Mouse (Mus musculus) C2C12 (cell line): ENCODE measurements around the gene Itgb5. TPM values are rescaled to one million over a fixed set of nuclear protein-coding genes. Genes with fewer than 3 reads are reported as not detected.
A peak's percentile ranks its signal among the peaks of the same experiment; 100 is the strongest.

Experiments
- H3K27me3 ChIP-seq: one replicate; pipeline ENCODE4 v1.6.1; 2011; ENCODE audit not compliant: control insufficient read depth, insufficient read depth, insufficient read length
- H3K36me3 ChIP-seq: one replicate; pipeline ENCODE4 v1.6.1; 2011; ENCODE audit not compliant: control insufficient read depth, insufficient read depth
- H3K4me3 ChIP-seq: one replicate; pipeline ENCODE4 v1.5.1; 2011; ENCODE audit warnings: mild to moderate bottlenecking, control low read depth; ENCODE audit not compliant: poor library complexity, insufficient read depth, severe bottlenecking
- H3K79me2 ChIP-seq: one replicate; pipeline ENCODE4 v1.6.1; 2011; ENCODE audit not compliant: control insufficient read depth, insufficient read depth
- H3K79me3 ChIP-seq: one replicate; pipeline ENCODE4 v1.6.1; 2011; ENCODE audit warnings: low read depth, control low read depth
- H3ac ChIP-seq: one replicate; pipeline ENCODE3; 2011; ENCODE audit warnings: low read depth; ENCODE audit not compliant: control insufficient read depth, insufficient read length
- CEBPB ChIP-seq: IDR thresholded peaks from one replicate; pipeline ENCODE4 v1.6.1; 2011; ENCODE audit warnings: low read depth, mild to moderate bottlenecking, control low read depth, moderate library complexity
- CTCF ChIP-seq: IDR thresholded peaks from one replicate; pipeline ENCODE4 v1.5.1; 2011; ENCODE audit not compliant: control insufficient read depth, insufficient read depth, insufficient read length
- FOSL1 ChIP-seq: IDR thresholded peaks from one replicate; pipeline ENCODE4 v1.8.0; 2011; ENCODE audit warnings: mild to moderate bottlenecking, low read length; ENCODE audit not compliant: poor library complexity, insufficient read depth, severe bottlenecking
- MAX ChIP-seq: IDR thresholded peaks from one replicate; pipeline ENCODE4 v1.6.1; 2011; ENCODE audit warnings: mild to moderate bottlenecking, control low read depth
- MYOD1 ChIP-seq: IDR thresholded peaks from one replicate; pipeline ENCODE4 v1.6.1; 2011; ENCODE audit warnings: low read depth; ENCODE audit not compliant: control insufficient read depth, insufficient read length
- MYOG ChIP-seq: IDR thresholded peaks from one replicate; pipeline ENCODE4 v1.6.1; 2011; ENCODE audit not compliant: control insufficient read depth, insufficient read length; ENCODE audit errors: extremely low read depth
- USF1 ChIP-seq: IDR thresholded peaks from one replicate; pipeline ENCODE4 v1.6.1; 2011; ENCODE audit warnings: low read depth, mild to moderate bottlenecking, control low read depth, moderate library complexity
- polyA plus RNA-seq: library from polyadenylated mRNA; unstranded; fragments of >200 nt; fragmentation: generic; extraction: Trizol; gene quantifications from one replicate; pipeline ENCODE4 v1.2.1, GENCODE M21; 2012; ENCODE audit warnings: missing spikeins

Gene Itgb5
- polyA plus RNA-seq, 1 experiment = 46.0 TPM

DNA sequence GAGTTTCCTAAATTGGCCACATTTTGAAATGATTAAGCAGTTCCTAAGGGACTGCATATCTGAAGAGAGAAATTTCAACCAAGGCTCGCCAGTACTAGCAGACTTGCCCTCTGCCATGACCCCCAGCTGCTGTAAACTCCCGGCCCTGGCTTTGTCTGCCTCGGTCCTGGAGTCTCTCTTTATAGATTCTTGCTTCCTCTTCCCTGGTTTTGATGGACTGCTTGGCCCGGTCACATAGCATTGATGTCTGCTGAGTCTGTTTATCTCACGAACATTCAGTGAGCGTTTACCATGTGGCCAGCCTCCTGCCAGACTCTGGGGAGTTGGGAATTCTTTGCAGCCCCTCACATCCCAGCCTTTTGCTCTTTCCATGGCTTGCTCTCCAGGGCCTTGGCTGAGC lies 115.3 kb downstream of the Itgb5 start:
- Histone ChIP-seq H3K4me3 (no peak overlapping the region), H3K79me3 (no peaks in the 10 kb centered on the region), H3ac (no peak overlapping the region), H3K79me2 (no peaks in the 10 kb centered on the region), H3K36me3 (peaks cover 10% of the 10 kb centered on the region), H3K27me3 (no peaks in the 10 kb centered on the region)
- TF ChIP-seq MYOG (no peak), MAX (no peak), MYOD1 (no peak), CTCF (no peak), CEBPB (no peak), USF1 (no peak), FOSL1 (no peak)

DNA sequence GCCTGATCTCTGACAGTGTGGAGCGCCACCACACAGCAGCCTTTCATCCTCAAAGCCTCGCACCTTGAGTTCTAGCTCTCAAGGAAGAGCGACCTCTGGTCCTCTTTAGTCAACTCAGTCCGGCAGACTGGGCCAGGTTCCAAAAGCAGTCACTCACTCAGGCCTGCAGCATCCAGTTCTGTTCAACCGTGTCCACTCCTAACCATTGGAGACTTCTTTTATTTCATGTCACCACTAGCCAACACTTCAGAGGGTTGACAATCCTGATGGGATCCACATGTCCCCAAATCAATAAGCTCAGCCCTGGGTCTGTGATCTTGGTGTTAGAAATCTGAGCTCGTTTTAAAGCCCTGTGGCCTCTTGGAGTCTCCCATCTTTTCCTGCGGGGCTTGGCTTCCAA lies 116.6 kb downstream of the Itgb5 start:
- Histone ChIP-seq H3ac (no peak overlapping the region), H3K79me2 (no peaks in the 10 kb centered on the region), H3K4me3 (no peak overlapping the region), H3K27me3 (no peaks in the 10 kb centered on the region), H3K79me3 (no peaks in the 10 kb centered on the region), H3K36me3 (peaks cover 11% of the 10 kb centered on the region)
- TF ChIP-seq FOSL1 (no peak), CEBPB (no peak), CTCF (no peak), USF1 (no peak), MYOD1 (no peak), MAX (no peak), MYOG (no peak)

DNA sequence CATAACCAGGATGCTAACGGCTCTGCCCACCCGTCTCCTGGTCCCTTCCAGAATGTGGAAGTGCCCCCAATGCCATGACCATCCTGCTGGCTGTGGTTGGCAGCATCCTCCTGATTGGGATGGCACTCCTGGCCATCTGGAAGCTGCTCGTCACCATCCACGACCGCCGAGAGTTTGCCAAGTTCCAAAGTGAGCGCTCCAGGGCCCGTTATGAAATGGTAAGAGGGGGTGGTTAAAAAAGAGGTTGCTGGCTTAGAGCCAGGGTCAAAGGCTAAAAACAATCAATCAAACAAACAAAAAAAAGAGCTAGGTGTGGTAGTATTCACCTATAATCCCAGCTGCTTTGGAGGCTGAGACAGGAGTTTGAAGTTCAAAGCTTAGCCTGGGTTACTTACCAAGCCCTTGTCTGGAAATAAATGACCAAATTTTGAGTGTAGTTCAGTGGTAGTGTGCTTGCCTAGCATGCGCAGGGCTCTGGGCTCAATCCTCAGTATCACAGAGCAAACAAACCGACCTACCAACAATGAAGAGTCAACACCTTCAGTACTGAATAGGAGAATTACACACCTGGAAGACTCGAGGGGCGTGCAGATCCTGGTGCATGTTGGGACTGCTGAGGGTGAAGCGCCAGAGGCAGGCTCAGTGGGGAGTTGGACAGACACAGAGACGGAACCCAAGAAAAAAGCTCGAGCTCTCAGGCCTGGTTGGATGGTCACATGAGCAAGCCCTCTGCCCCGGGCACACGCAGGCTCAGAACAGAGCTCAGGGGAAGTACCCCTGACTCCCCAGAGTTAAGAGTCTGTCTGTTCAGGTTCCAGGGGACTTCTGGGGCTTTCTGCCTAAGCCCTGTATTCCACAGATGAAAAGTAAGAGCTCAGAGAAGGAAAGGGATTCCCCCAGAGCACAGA lies 118.5 kb downstream of the Itgb5 start:
- Histone ChIP-seq H3K79me3 (no peaks in the 10 kb centered on the region), H3K27me3 (no peaks in the 10 kb centered on the region), H3K4me3 (no peak overlapping the region), H3K79me2 (no peaks in the 10 kb centered on the region), H3K36me3 (peaks cover 14% of the 10 kb centered on the region), H3ac (no peak overlapping the region)
- TF ChIP-seq CTCF (no peak), MYOD1 (no peak), MAX (no peak)

DNA sequence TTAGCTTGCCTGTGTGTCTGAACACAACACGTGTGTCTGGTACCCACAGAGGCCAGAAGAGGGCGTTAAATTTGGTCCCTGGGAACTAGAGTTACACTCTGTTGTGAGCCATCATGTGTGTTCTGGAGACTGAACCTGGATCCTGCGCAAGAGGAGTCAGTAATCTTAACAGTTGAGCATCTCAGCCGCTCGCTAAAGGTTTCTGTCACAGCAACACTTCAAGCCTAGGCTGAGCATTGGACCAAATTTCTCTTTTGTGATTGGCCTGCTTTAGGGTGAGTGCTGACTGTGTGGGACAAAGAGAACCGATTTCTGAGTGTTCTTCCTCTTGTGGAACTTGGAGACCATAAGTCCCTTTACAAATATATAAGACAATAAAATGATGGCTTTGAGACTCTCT lies 120.9 kb downstream of the Itgb5 start:
- no peak overlapping the region for H3K4me3 ChIP-seq
- H3K27me3 ChIP-seq = no peaks in the 10 kb centered on the region
- H3K36me3 ChIP-seq = peaks cover 33% of the 10 kb centered on the region
- TF ChIP-seq FOSL1 (no peak), USF1 (no peak), CTCF (no peak), MAX (no peak), MYOD1 (no peak), CEBPB (no peak), MYOG (no peak)
- H3K79me3 ChIP-seq = no peaks in the 10 kb centered on the region
- no peak overlapping the region for H3ac ChIP-seq
- no peaks in the 10 kb centered on the region for H3K79me2 ChIP-seq

DNA sequence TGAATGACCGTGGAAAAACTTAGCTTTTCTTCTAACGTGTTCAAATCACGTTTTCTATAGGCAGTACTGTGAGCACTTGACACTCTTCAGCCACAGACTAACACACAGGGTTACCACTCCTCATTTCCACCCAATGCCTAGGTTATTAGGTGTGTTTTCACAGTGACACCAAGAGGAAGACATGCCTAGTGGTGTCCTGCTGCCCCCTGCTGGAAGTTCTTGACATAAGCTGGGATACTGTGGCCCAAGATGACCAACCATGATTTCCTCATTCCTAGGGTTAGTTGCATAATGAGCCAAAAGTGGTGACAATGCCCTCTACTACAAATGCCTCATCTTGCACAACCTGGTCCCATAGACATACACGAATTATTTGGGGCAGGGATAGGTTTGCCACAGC lies 121.4 kb downstream of the Itgb5 start:
- peaks cover 38% of the 10 kb centered on the region for H3K36me3 ChIP-seq
- no peaks in the 10 kb centered on the region for H3K79me2 ChIP-seq
- no peak overlapping the region for H3K4me3 ChIP-seq
- H3ac ChIP-seq = no peak overlapping the region
- H3K79me3 ChIP-seq = peaks cover 2% of the 10 kb centered on the region
- no peak for TF ChIP-seq MAX
- TF ChIP-seq FOSL1 = no peak
- peak; percentile 93 for TF ChIP-seq CEBPB
- no peak for TF ChIP-seq MYOD1
- TF ChIP-seq USF1 = no peak
- TF ChIP-seq CTCF = peak; percentile 75
- no peaks in the 10 kb centered on the region for H3K27me3 ChIP-seq

DNA sequence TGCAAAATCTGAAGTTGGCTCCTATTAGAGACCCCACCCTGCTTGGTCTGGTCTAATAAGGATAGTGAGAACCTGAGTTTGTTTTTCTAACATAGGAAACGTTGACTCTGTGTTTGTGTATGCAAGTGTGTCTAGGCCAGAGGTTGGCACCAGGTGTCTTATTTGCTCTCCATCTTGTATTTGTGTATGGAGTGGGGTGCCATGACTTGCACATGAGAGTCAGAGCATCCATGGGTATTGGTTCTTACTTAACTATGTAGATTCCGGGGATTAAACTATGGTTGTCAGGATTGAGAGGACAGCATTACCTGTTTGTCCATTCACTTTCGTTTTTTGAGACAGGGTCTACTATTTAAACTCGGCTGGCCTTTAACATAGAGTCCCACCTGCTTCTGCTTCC lies 123.5 kb downstream of the Itgb5 start:
- H3K27me3 ChIP-seq = no peaks in the 10 kb centered on the region
- H3K79me3 ChIP-seq = peaks cover 2% of the 10 kb centered on the region
- TF ChIP-seq USF1 (no peak), CTCF (no peak), CEBPB (no peak), MYOG (no peak)
- no peak overlapping the region for H3K4me3 ChIP-seq
- H3ac ChIP-seq = no peak overlapping the region
- peaks cover 53% of the 10 kb centered on the region for H3K36me3 ChIP-seq
- peaks cover under 1% of the 10 kb centered on the region for H3K79me2 ChIP-seq
